Mouse (Mus musculus) ES-E14 (cell line): ENCODE results near the gene Prex1. TPM values are rescaled to one million over a fixed set of nuclear protein-coding genes. Genes with fewer than 3 reads are reported as not detected.

Experiments used
- DNase-seq: peaks from one replicate; pipeline ENCODE4 v3.0.0-alpha.2; 2013; ENCODE audit warnings: low read depth, low spot score
- H3K27ac ChIP-seq: 2 replicates; pipeline ENCODE4 v1.5.1; 2012; ENCODE audit warnings: low read depth, mild to moderate bottlenecking, low read length, moderate library complexity, mixed read lengths; ENCODE audit not compliant: poor library complexity, insufficient read depth, severe bottlenecking
- H3K36me3 ChIP-seq: 2 replicates; pipeline ENCODE4 v1.6.1; 2012; ENCODE audit warnings: mild to moderate bottlenecking, low read length, moderate library complexity, mixed read lengths; ENCODE audit not compliant: control insufficient read depth, poor library complexity, insufficient read depth, severe bottlenecking
- H3K4me1 ChIP-seq, 2 experiments: fragments of 150-350 bp in 1 of 2; sonication (generic) in 1 of 2; 2 replicates each; pipeline ENCODE4 v1.6.1; 2012; ENCODE audit warnings: low read length in 2 of 2, mild to moderate bottlenecking in 1 of 2, mixed read lengths in 1 of 2; ENCODE audit not compliant: control insufficient read depth in 2 of 2, insufficient read depth in 2 of 2, poor library complexity in 1 of 2
- H3K4me3 ChIP-seq, 2 experiments: fragments of 150-350 bp in 1 of 2; sonication (generic) in 1 of 2; 2 replicates each; pipeline ENCODE4 v1.5.1; 2012; ENCODE audit warnings: low read length in 2 of 2, low read depth in 1 of 2, mild to moderate bottlenecking in 1 of 2, mixed read lengths in 1 of 2; ENCODE audit not compliant: insufficient read depth in 1 of 2, poor library complexity in 1 of 2, severe bottlenecking in 1 of 2
- H3K9ac ChIP-seq: 2 replicates; pipeline ENCODE4 v1.6.1; 2012; ENCODE audit warnings: low read depth, mild to moderate bottlenecking, low read length, mixed read lengths; ENCODE audit not compliant: poor library complexity, insufficient read depth, severe bottlenecking
- H3K9me3 ChIP-seq: fragments of 150-350 bp; sonication (generic); 2 replicates; pipeline ENCODE4 v1.6.1; 2012; ENCODE audit warnings: low read depth, mild to moderate bottlenecking, low read length; ENCODE audit not compliant: control insufficient read depth, insufficient read depth
- CHD2 ChIP-seq: IDR thresholded peaks from 2 replicates; pipeline ENCODE4 v1.6.1; 2014; ENCODE audit warnings: mild to moderate bottlenecking, low read depth, low read length, inconsistent platforms
- HCFC1 ChIP-seq: IDR thresholded peaks from 2 replicates; pipeline ENCODE4 v1.6.1; 2012; ENCODE audit warnings: low read length, inconsistent platforms, borderline replicate concordance; ENCODE audit not compliant: insufficient read depth
- MAFK ChIP-seq: IDR thresholded peaks from 2 replicates; pipeline ENCODE4 v1.6.1; 2014; ENCODE audit warnings: mild to moderate bottlenecking, low read depth, low read length, inconsistent platforms; ENCODE audit not compliant: insufficient read depth
- ZC3H11A ChIP-seq: IDR thresholded peaks from 2 replicates; pipeline ENCODE4 v1.6.1; 2012; ENCODE audit warnings: low read depth, mild to moderate bottlenecking, inconsistent platforms, low read length, borderline replicate concordance
- ZNF384 ChIP-seq: IDR thresholded peaks from 2 replicates; pipeline ENCODE4 v1.6.1; 2012; ENCODE audit warnings: low read depth, low read length, inconsistent platforms
- in situ Hi-C, 2 experiments: fragments of 600-800 bp; cut with MboI; formaldehyde crosslinking; loops; one replicate each; pipeline ENCODE4 v1.15.1; 2025; ENCODE audit warnings: low sequenced_read_pairs in 2 of 2, inconsistent platforms in 1 of 2; ENCODE audit not compliant: unreplicated experiment in 2 of 2
- total RNA-seq: library from RNA; depleted of rRNA; stranded (reverse); fragments of 300-350 nt; gene quantifications from 2 replicates; pipeline ENCODE4 v1.2.3, GENCODE M21; 2012

Gene Prex1
- total RNA-seq, 1 experiment: 1.5 TPM

GRCm38 (mm10) chr2:166563890-166564289 is 149.7 kb downstream of the Prex1 start:
- H3K4me1 ChIP-seq: no peaks in the 10 kb centered on the region
- no peaks in the 10 kb centered on the region for H3K9me3 ChIP-seq
- H3K4me3 ChIP-seq: no peak overlapping the region
- peak; percentile 86 for DNase-seq
- no peak overlapping the region for H3K27ac ChIP-seq
- H3K9ac ChIP-seq: no peak overlapping the region
- no peaks in the 10 kb centered on the region for H3K36me3 ChIP-seq
- in situ Hi-C loops: no loop called here
- TF ChIP-seq ZNF384 (no peak), HCFC1 (no peak), ZC3H11A (peak; percentile 48; the same call in 1 of the 2 replicates)

- H3K4me3 ChIP-seq: no peak overlapping the region
- no peak for DNase-seq
- in situ Hi-C loops: no loop called here
- no peaks in the 10 kb centered on the region for H3K9me3 ChIP-seq
- no peaks in the 10 kb centered on the region for H3K4me1 ChIP-seq
- no peaks in the 10 kb centered on the region for H3K36me3 ChIP-seq
- TF ChIP-seq ZNF384 (no peak), ZC3H11A (no peak), MAFK (no peak), HCFC1 (no peak), CHD2 (no peak)
- no peak overlapping the region for H3K27ac ChIP-seq
- no peak overlapping the region for H3K9ac ChIP-seq
Observed at GRCm38 (mm10) chr2:166563076-166563475, 150.6 kb downstream of the Prex1 start.

- Histone ChIP-seq H3K27ac (no peak overlapping the region), H3K4me3 (no peak overlapping the region), H3K9me3 (no peaks in the 10 kb centered on the region), H3K4me1 (no peaks in the 10 kb centered on the region), H3K9ac (no peak overlapping the region), H3K36me3 (no peaks in the 10 kb centered on the region)
- in situ Hi-C loops: no loop called here
- DNase-seq: no peak
- TF ChIP-seq ZC3H11A: no peak
Observed at GRCm38 (mm10) chr2:166561781-166562180, 151.9 kb downstream of the Prex1 start.

- Histone ChIP-seq H3K9ac (no peak overlapping the region), H3K9me3 (no peaks in the 10 kb centered on the region), H3K4me3 (no peak overlapping the region), H3K27ac (no peak overlapping the region), H3K36me3 (no peaks in the 10 kb centered on the region), H3K4me1 (no peaks in the 10 kb centered on the region)
- TF ChIP-seq MAFK: no peak
- no peak for TF ChIP-seq HCFC1
- no peak for TF ChIP-seq ZNF384
- TF ChIP-seq CHD2: no peak
- TF ChIP-seq ZC3H11A: no peak
- in situ Hi-C loops: no loop called here
- DNase-seq: no peak
Observed at GRCm38 (mm10) chr2:166560826-166561225, 152.8 kb downstream of the Prex1 start.

GRCm38 (mm10) chr2:166559531-166559930 is 154.1 kb downstream of the Prex1 start:
- in situ Hi-C loops: loop anchor here (5.0 to 10.0 kb wide), 2 partner anchors 465 to 472 kb away; no protein-coding TSS in a partner anchor
- no peak overlapping the region for H3K9ac ChIP-seq
- no peaks in the 10 kb centered on the region for H3K4me1 ChIP-seq
- H3K9me3 ChIP-seq: no peaks in the 10 kb centered on the region
- no peak for DNase-seq
- TF ChIP-seq CHD2 (no peak), MAFK (no peak), ZC3H11A (no peak), ZNF384 (no peak), HCFC1 (no peak)
- no peak overlapping the region for H3K4me3 ChIP-seq
- H3K36me3 ChIP-seq: no peaks in the 10 kb centered on the region
- H3K27ac ChIP-seq: no peak overlapping the region
